Mouse (Mus musculus) hindbrain, embryonic 13.5 days (tissue): ENCODE measurements at regions not wholly inside any gene's neighbourhood (a gene's known extent, or its start where the extent isn't known, plus 50 kb on each side); places are given as distances from the start of the nearest gene placed in this dataset.

ENCODE experiments used
- ATAC-seq: fragments of 200-750 bp; cut with Nextera tagmentation; 2 replicates; pipeline ENCODE4 v1.8.0; 2017; ENCODE audit warnings: moderate TSS enrichment; ENCODE audit not compliant: low FRiP score
- H3K27ac ChIP-seq: fragments of 300-500 bp; sonication (generic); 2 replicates; pipeline ENCODE4 v1.5.1; 2015; ENCODE audit warnings: inconsistent platforms, mild to moderate bottlenecking, moderate library complexity
- H3K27me3 ChIP-seq: fragments of 300-500 bp; sonication (generic); 2 replicates; pipeline ENCODE4 v1.6.1; 2015; ENCODE audit warnings: mild to moderate bottlenecking, inconsistent platforms
- H3K36me3 ChIP-seq: fragments of 300-500 bp; sonication (generic); 2 replicates; pipeline ENCODE4 v1.6.1; 2015; ENCODE audit warnings: mild to moderate bottlenecking, inconsistent platforms
- H3K4me1 ChIP-seq: fragments of 300-500 bp; sonication (generic); replicated peaks from 2 replicates; pipeline ENCODE4 v1.6.1; 2015; ENCODE audit warnings: inconsistent platforms
- H3K4me2 ChIP-seq: fragments of 300-500 bp; sonication (generic); 2 replicates; pipeline ENCODE4 v1.6.1; 2015; ENCODE audit warnings: inconsistent platforms, mild to moderate bottlenecking, moderate library complexity
- H3K4me3 ChIP-seq: fragments of 300-500 bp; sonication (generic); 2 replicates; pipeline ENCODE4 v1.5.1; 2015; ENCODE audit warnings: mild to moderate bottlenecking, inconsistent platforms
- H3K9ac ChIP-seq: fragments of 300-500 bp; sonication (generic); 2 replicates; pipeline ENCODE4 v1.6.1; 2015; ENCODE audit warnings: mild to moderate bottlenecking, inconsistent platforms
- H3K9me3 ChIP-seq: fragments of 300-500 bp; sonication (generic); 2 replicates; pipeline ENCODE4 v1.6.1; 2016; ENCODE audit warnings: inconsistent platforms
- WGBS: fragments of 180-500 bp; shearing (Covaris S2); methylation state at CpG from one replicate; pipeline ENCODE4 v1.1.7; 2015; 5-methylcytosine and 5-hydroxymethylcytosine counted together

DNA sequence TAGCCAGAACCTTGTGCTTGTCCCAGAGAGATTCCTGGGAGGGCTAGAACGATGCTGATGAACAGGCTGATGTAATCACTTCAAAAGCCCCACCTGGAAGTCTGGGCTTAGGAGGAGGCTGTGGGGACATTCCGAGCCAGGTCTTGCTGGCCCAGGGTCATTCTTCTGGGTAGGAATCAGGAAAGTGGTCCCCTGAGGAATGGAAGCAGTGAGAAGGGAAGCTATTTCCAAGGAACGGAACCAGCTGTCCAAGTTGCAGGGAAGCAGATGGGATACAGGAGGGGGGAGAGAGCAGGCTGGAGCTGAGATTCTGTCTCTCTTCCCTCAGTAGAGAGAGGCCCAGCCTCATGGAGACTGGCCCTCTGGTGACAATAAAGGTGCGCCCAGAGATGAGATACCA lies 243.9 kb downstream of the Tcf7l2 start:
- WGBS, result 59% methylated on average over 4 of the region's 4 CpGs
- H3K36me3 ChIP-seq, result no peaks in the 10 kb centered on the region
- no peak overlapping the region for H3K4me3 ChIP-seq
- no peak overlapping the region for H3K9ac ChIP-seq
- H3K4me2 ChIP-seq, result no peak overlapping the region
- no peaks in the 10 kb centered on the region for H3K9me3 ChIP-seq
- no peak for ATAC-seq
- no peaks in the 10 kb centered on the region for H3K4me1 ChIP-seq
- peaks cover 7% of the 10 kb centered on the region for H3K27me3 ChIP-seq
- no peak overlapping the region for H3K27ac ChIP-seq

- 45% methylated on average over 21 of the region's 21 CpGs for WGBS
- peaks cover 17% of the 10 kb centered on the region for H3K4me1 ChIP-seq
- H3K36me3 ChIP-seq, result no peaks in the 10 kb centered on the region
- H3K9me3 ChIP-seq, result no peaks in the 10 kb centered on the region
- H3K9ac ChIP-seq, result no peak overlapping the region
- no peak overlapping the region for H3K4me3 ChIP-seq
- H3K27me3 ChIP-seq, result peaks cover 30% of the 10 kb centered on the region
- H3K27ac ChIP-seq, result no peak overlapping the region
- ATAC-seq, result no peak
- peak overlapping the region; percentile 17; the same call in 1 of the 2 replicates for H3K4me2 ChIP-seq
These were observed 250.4 kb downstream of the Tcf7l2 start for GRCm38 (mm10) chr19:55991791-55992726.

DNA sequence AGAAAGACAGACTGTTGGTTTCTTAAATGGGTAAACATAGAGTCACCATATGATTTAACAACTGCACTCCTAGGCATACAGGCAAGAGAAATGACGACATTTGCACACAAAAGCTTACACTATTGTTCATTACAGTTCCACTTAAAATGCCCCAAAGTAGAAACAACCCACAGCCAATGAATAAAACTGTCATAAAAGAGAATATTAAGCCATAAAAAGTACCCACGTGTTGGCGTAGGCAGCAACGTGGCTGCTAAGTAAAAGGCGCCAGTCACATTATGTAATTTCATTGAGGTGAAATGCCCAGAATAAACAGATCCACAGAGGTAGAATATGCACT lies 251.1 kb downstream of the Tcf7l2 start:
- no peaks in the 10 kb centered on the region for H3K36me3 ChIP-seq
- H3K9me3 ChIP-seq, result no peaks in the 10 kb centered on the region
- peaks cover 36% of the 10 kb centered on the region for H3K27me3 ChIP-seq
- H3K9ac ChIP-seq, result no peak overlapping the region
- no peak overlapping the region for H3K4me3 ChIP-seq
- H3K4me2 ChIP-seq, result no peak overlapping the region
- ATAC-seq, result no peak
- H3K27ac ChIP-seq, result no peak overlapping the region
- WGBS, result 74% methylated on average over 5 of the region's 5 CpGs
- peaks cover 17% of the 10 kb centered on the region for H3K4me1 ChIP-seq

- Histone ChIP-seq H3K27ac (no peak overlapping the region), H3K4me1 (peaks cover 20% of the 10 kb centered on the region), H3K9me3 (no peaks in the 10 kb centered on the region), H3K4me3 (no peak overlapping the region), H3K4me2 (no peak overlapping the region), H3K9ac (no peak overlapping the region), H3K27me3 (peaks cover 27% of the 10 kb centered on the region), H3K36me3 (no peaks in the 10 kb centered on the region)
- ATAC-seq, result no peak
- WGBS, result 81% methylated on average over 2 of the region's 2 CpGs
These were observed 254.1 kb downstream of the Tcf7l2 start for GRCm38 (mm10) chr19:55995721-55996120.

DNA sequence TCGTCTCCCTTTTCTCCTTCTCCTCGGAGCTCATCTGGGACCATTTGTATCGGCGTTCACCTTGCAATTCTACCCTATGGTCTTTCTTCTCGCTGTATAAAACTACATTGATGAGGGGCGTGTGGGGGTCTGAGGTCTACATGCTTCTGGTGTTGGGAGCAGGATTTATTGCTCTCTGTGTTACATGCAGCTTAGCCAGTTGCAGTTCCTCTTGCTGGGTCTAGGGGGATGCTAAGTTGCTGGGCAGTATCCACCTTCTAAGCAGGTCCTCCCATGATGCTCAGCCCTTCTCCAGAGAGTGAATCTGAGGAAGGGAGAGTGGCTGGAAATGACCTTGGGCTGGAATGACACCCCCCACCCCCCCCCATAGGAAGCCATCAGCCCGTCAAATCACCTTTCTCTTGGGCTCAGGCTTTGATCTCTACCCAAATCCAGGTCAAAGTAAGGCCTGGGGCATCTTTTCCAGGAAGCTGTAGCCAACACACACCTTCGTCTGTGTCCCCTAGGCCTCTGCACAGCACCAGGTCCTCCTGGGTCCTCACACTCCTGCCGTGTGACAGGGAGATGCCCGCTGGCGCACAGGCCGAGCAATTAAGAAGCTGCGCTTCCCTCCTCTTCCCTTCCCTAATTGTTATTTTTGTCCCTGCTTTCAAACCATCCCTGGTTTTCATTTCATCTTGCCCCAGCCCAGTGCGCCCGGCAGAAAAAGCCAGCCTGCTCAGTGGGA lies 257.0 kb downstream of the Tcf7l2 start:
- Histone ChIP-seq H3K36me3 (no peaks in the 10 kb centered on the region), H3K9ac (no peak overlapping the region), H3K27me3 (peaks cover 31% of the 10 kb centered on the region), H3K4me2 (no peak overlapping the region), H3K4me3 (no peak overlapping the region), H3K27ac (no peak overlapping the region), H3K4me1 (0 out of 2 replicates have a peak, but pooled peaks cover 3% of the 10 kb centered on the region), H3K9me3 (no peaks in the 10 kb centered on the region)
- no peak for ATAC-seq
- 75% methylated on average over 15 of the region's 15 CpGs for WGBS

DNA sequence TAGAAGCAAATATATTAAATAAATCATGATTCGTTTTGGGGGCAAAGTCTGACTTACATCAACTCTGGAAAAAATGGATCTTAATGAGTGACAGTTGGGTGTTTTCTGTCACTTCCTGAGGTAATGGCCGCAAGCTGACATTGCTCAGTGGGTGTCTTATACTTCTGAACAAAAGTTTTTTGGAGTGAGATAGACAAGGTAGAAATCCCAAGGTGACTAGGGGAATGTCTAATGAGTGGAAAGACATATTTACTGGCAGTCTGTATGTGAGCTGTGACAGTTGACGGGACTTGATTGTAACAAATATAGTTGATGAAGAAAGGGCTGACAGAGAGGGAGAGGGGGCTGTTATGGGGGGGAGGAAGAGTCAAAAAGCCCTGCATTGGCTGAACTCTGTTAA lies 257.8 kb downstream of the Tcf7l2 start:
- Histone ChIP-seq H3K36me3 (no peaks in the 10 kb centered on the region), H3K4me1 (0 out of 2 replicates have a peak, but pooled peaks cover 3% of the 10 kb centered on the region), H3K9ac (no peak overlapping the region), H3K27ac (no peak overlapping the region), H3K27me3 (peaks cover 25% of the 10 kb centered on the region), H3K4me2 (no peak overlapping the region), H3K9me3 (no peaks in the 10 kb centered on the region), H3K4me3 (no peak overlapping the region)
- no peak for ATAC-seq
- 83% methylated on average over 3 of the region's 3 CpGs for WGBS

- Histone ChIP-seq H3K9ac (no peak overlapping the region), H3K4me3 (no peak overlapping the region), H3K27me3 (peaks cover 20% of the 10 kb centered on the region; the same call in 1 of the 2 replicates), H3K27ac (no peak overlapping the region), H3K9me3 (no peaks in the 10 kb centered on the region), H3K4me1 (peaks cover 6% of the 10 kb centered on the region; the same call in 1 of the 2 replicates), H3K4me2 (no peak overlapping the region), H3K36me3 (no peaks in the 10 kb centered on the region)
- no peak for ATAC-seq
- 86% methylated on average over 3 of the region's 3 CpGs for WGBS
These were observed 259.8 kb downstream of the Tcf7l2 start for GRCm38 (mm10) chr19:56001428-56001827.

- 44% methylated on average over 6 of the region's 6 CpGs for WGBS
These were observed 264.3 kb downstream of the Tcf7l2 start for GRCm38 (mm10) chr19:56005886-56006285.

GRCm38 (mm10) chr19:56007433-56007832 lies 265.8 kb downstream of the Tcf7l2 start:
- Histone ChIP-seq H3K9me3 (no peaks in the 10 kb centered on the region), H3K4me2 (no peak overlapping the region), H3K27me3 (0 out of 2 replicates have a peak, but pooled peaks cover 7% of the 10 kb centered on the region), H3K4me3 (no peak overlapping the region), H3K27ac (no peak overlapping the region), H3K36me3 (no peaks in the 10 kb centered on the region), H3K9ac (no peak overlapping the region), H3K4me1 (peaks cover 4% of the 10 kb centered on the region; the same call in 1 of the 2 replicates)
- 98% methylated on average over 5 of the region's 5 CpGs for WGBS
- ATAC-seq, result no peak

More at GRCm38 (mm10) chr19:56005886-56006285, 264.3 kb downstream of the Tcf7l2 start:
- Histone ChIP-seq H3K27me3 (peaks cover 14% of the 10 kb centered on the region; the same call in 1 of the 2 replicates), H3K4me3 (no peak overlapping the region), H3K9me3 (no peaks in the 10 kb centered on the region), H3K9ac (no peak overlapping the region), H3K27ac (0 out of 2 replicates have a peak overlapping the region, but pooled peaks have one; percentile 50), H3K36me3 (no peaks in the 10 kb centered on the region), H3K4me1 (peaks cover 4% of the 10 kb centered on the region; the same call in 1 of the 2 replicates), H3K4me2 (no peak overlapping the region)
- ATAC-seq, result no peak

GRCm38 (mm10) chr19:56010766-56011165 lies 269.1 kb downstream of the Tcf7l2 start:
- Histone ChIP-seq H3K9ac (no peak overlapping the region), H3K27ac (no peak overlapping the region), H3K27me3 (no peaks in the 10 kb centered on the region), H3K4me3 (no peak overlapping the region), H3K4me1 (peaks cover 4% of the 10 kb centered on the region; the same call in 1 of the 2 replicates), H3K4me2 (no peak overlapping the region), H3K9me3 (no peaks in the 10 kb centered on the region), H3K36me3 (no peaks in the 10 kb centered on the region)
- ATAC-seq, result no peak
- 91% methylated on average over 7 of the region's 7 CpGs for WGBS

GRCm38 (mm10) chr19:56011292-56011691 lies 269.7 kb downstream of the Tcf7l2 start:
- H3K9me3 ChIP-seq, result no peaks in the 10 kb centered on the region
- no peaks in the 10 kb centered on the region for H3K27me3 ChIP-seq
- no peak overlapping the region for H3K4me2 ChIP-seq
- H3K4me3 ChIP-seq, result no peak overlapping the region
- ATAC-seq, result no peak
- H3K9ac ChIP-seq, result no peak overlapping the region
- no peak overlapping the region for H3K27ac ChIP-seq
- peaks cover 3% of the 10 kb centered on the region; the same call in 1 of the 2 replicates for H3K4me1 ChIP-seq
- no peaks in the 10 kb centered on the region for H3K36me3 ChIP-seq

- 91% methylated on average over 4 of the region's 4 CpGs for WGBS
- Histone ChIP-seq H3K27ac (no peak overlapping the region), H3K4me3 (no peak overlapping the region), H3K9ac (no peak overlapping the region), H3K9me3 (no peaks in the 10 kb centered on the region), H3K27me3 (no peaks in the 10 kb centered on the region), H3K36me3 (no peaks in the 10 kb centered on the region), H3K4me1 (no peaks in the 10 kb centered on the region), H3K4me2 (no peak overlapping the region)
- no peak for ATAC-seq
These were observed 270.2 kb upstream of the Habp2 start for GRCm38 (mm10) chr19:56016548-56017346.
